Mouse (Mus musculus) forebrain, embryonic 16.5 days (tissue): ENCODE data around the gene Fndc10. TPM values are rescaled to one million over a fixed set of nuclear protein-coding genes. Genes with fewer than 3 reads are reported as not detected.
"Not testable (repeated sequence)": the region's sequence is repeated elsewhere in the genome, so short reads cannot be mapped to it uniquely, and the experiment has no call there.

Experiments used
- ATAC-seq: fragments of 200-750 bp; cut with Nextera tagmentation; 2 replicates; pipeline ENCODE4 v1.8.0; 2017; ENCODE audit warnings: mild to moderate bottlenecking, moderate library complexity
- H3K27ac ChIP-seq: fragments of 300-500 bp; sonication (generic); 2 replicates; pipeline ENCODE4 v1.5.1; 2014; ENCODE audit warnings: low read length, control low read depth
- H3K27me3 ChIP-seq: fragments of 300-500 bp; sonication (generic); replicated peaks from 2 replicates; pipeline ENCODE4 v1.6.1; 2014; ENCODE audit warnings: low read length; ENCODE audit not compliant: control insufficient read depth, insufficient read depth
- H3K36me3 ChIP-seq: fragments of 300-500 bp; sonication (generic); 2 replicates; pipeline ENCODE4 v1.6.1; 2014; ENCODE audit not compliant: control insufficient read depth, insufficient read depth
- H3K4me1 ChIP-seq: fragments of 300-500 bp; sonication (generic); replicated peaks from 2 replicates; pipeline ENCODE4 v1.6.1; 2014; ENCODE audit warnings: low read length; ENCODE audit not compliant: control insufficient read depth, insufficient read depth
- H3K4me2 ChIP-seq: fragments of 300-500 bp; sonication (generic); 2 replicates; pipeline ENCODE4 v1.6.1; 2014; ENCODE audit warnings: mild to moderate bottlenecking, low read length, control low read depth
- H3K4me3 ChIP-seq: fragments of 300-500 bp; sonication (generic); replicated peaks from 2 replicates; pipeline ENCODE4 v1.5.1; 2014; ENCODE audit warnings: mild to moderate bottlenecking, low read length, control low read depth
- H3K9ac ChIP-seq: fragments of 300-500 bp; sonication (generic); replicated peaks from 2 replicates; pipeline ENCODE4 v1.6.1; 2014; ENCODE audit warnings: low read depth, low read length, control low read depth
- H3K9me3 ChIP-seq: fragments of 300-500 bp; sonication (generic); 2 replicates; pipeline ENCODE4 v1.6.1; 2016; ENCODE audit warnings: low read length; ENCODE audit not compliant: control insufficient read depth
- WGBS: fragments of 180-500 bp; shearing (Covaris S2); extraction: QIAGEN DNeasy Blood & Tissue Kit; methylation state at CpG from one replicate; pipeline ENCODE4 v1.1.7; 2014; 5-methylcytosine and 5-hydroxymethylcytosine counted together
- polyA plus RNA-seq: library from polyadenylated mRNA; unstranded; fragments of >200 nt; fragmentation: Nextera tagmentation; extraction: Ambion mirVana; gene quantifications from 2 replicates; pipeline ENCODE4 v1.2.1, GENCODE M21; 2015

Gene Fndc10
- polyA plus RNA-seq, 1 experiment from 2014 or later = 7.5 TPM

GRCm38 (mm10) chr4:155672082-155672481 lies 22.1 kb upstream of the Fndc10 start:
- Histone ChIP-seq H3K4me2 (no peak overlapping the region), H3K27ac (no peak overlapping the region), H3K4me1 (peaks cover 14% of the 10 kb centered on the region), H3K9me3 (no peaks in the 10 kb centered on the region), H3K4me3 (no peak overlapping the region), H3K9ac (no peak overlapping the region), H3K36me3 (no peaks in the 10 kb centered on the region), H3K27me3 (no peaks in the 10 kb centered on the region)
- 63% methylated on average over 2 of the region's 2 CpGs for WGBS
- no peak for ATAC-seq

- WGBS = 66% methylated on average over 2 of the region's 2 CpGs
- Histone ChIP-seq H3K4me1 (no peaks in the 10 kb centered on the region), H3K9me3 (no peaks in the 10 kb centered on the region), H3K27ac (no peak overlapping the region), H3K4me3 (no peak overlapping the region), H3K9ac (no peak overlapping the region), H3K4me2 (no peak overlapping the region), H3K27me3 (no peaks in the 10 kb centered on the region), H3K36me3 (no peaks in the 10 kb centered on the region)
- ATAC-seq = no peak
These were observed 18.2 kb upstream of the Fndc10 start for GRCm38 (mm10) chr4:155675991-155676390.

GRCm38 (mm10) chr4:155683670-155684277 lies 10.4 kb upstream of the Fndc10 start:
- H3K4me1 ChIP-seq, H3K9me3 ChIP-seq, H3K4me2 ChIP-seq, H3K9ac ChIP-seq, H3K27me3 ChIP-seq, ATAC-seq, H3K4me3 ChIP-seq, H3K27ac ChIP-seq, H3K36me3 ChIP-seq: not testable (repeated sequence)
- WGBS = 89% methylated on average over 16 of the region's 19 CpGs

- ATAC-seq, H3K27me3 ChIP-seq, H3K36me3 ChIP-seq, H3K9ac ChIP-seq, H3K4me3 ChIP-seq, H3K4me1 ChIP-seq, H3K27ac ChIP-seq, H3K4me2 ChIP-seq, H3K9me3 ChIP-seq: not testable (repeated sequence)
- 89% methylated on average over 4 of the region's 4 CpGs for WGBS
These were observed 6.4 kb upstream of the Fndc10 start for GRCm38 (mm10) chr4:155687764-155688163.

- no peak overlapping the region for H3K9ac ChIP-seq
- 80% methylated on average over 12 of the region's 12 CpGs for WGBS
- H3K27ac ChIP-seq = no peak overlapping the region
- no peak overlapping the region for H3K4me2 ChIP-seq
- no peaks in the 10 kb centered on the region for H3K9me3 ChIP-seq
- H3K4me3 ChIP-seq = no peak overlapping the region
- ATAC-seq = no peak
- peaks cover 12% of the 10 kb centered on the region for H3K4me1 ChIP-seq
- H3K27me3 ChIP-seq = no peaks in the 10 kb centered on the region
- no peaks in the 10 kb centered on the region for H3K36me3 ChIP-seq
These were observed 3.4 kb upstream of the Fndc10 start for GRCm38 (mm10) chr4:155690571-155691375.

GRCm38 (mm10) chr4:155692421-155692820 lies 1.7 kb upstream of the Fndc10 start:
- H3K27me3 ChIP-seq = no peaks in the 10 kb centered on the region
- H3K4me3 ChIP-seq = no peak overlapping the region
- H3K4me2 ChIP-seq = no peak overlapping the region
- no peak for ATAC-seq
- H3K4me1 ChIP-seq = peaks cover 22% of the 10 kb centered on the region
- H3K27ac ChIP-seq = no peak overlapping the region
- 96% methylated on average over 3 of the region's 3 CpGs for WGBS
- no peaks in the 10 kb centered on the region for H3K36me3 ChIP-seq
- H3K9ac ChIP-seq = no peak overlapping the region
- no peaks in the 10 kb centered on the region for H3K9me3 ChIP-seq

GRCm38 (mm10) chr4:155694482-155695401 lies 600 bp downstream of the Fndc10 start:
- H3K27ac ChIP-seq = peak overlapping the region; percentile 90
- H3K9me3 ChIP-seq = no peaks in the 10 kb centered on the region
- H3K4me1 ChIP-seq = peaks cover 22% of the 10 kb centered on the region
- H3K4me2 ChIP-seq = peak overlapping the region; percentile 81
- no peaks in the 10 kb centered on the region for H3K36me3 ChIP-seq
- peak overlapping the region; percentile 74 for H3K4me3 ChIP-seq
- WGBS = 1% methylated on average over 78 of the region's 92 CpGs
- ATAC-seq = peak; percentile 89
- no peaks in the 10 kb centered on the region for H3K27me3 ChIP-seq
- H3K9ac ChIP-seq = peak overlapping the region; percentile 78

GRCm38 (mm10) chr4:155695531-155696062 lies 1.5 kb downstream of the Fndc10 start:
- Histone ChIP-seq H3K4me2 (peak overlapping the region; percentile 81), H3K4me1 (peaks cover 22% of the 10 kb centered on the region), H3K4me3 (peak overlapping the region; percentile 74), H3K27me3 (no peaks in the 10 kb centered on the region), H3K9ac (peak overlapping the region; percentile 78; the same call in 1 of the 2 replicates), H3K27ac (no peak overlapping the region), H3K9me3 (no peaks in the 10 kb centered on the region), H3K36me3 (no peaks in the 10 kb centered on the region)
- ATAC-seq = no peak
- 81% methylated on average over 4 of the region's 4 CpGs for WGBS
